Mouse (Mus musculus): ENCODE data around the gene Tmem50b.

- TF ChIP-seq CTCF (IDR thresholded peaks at IDR 0.05; ENCODE audit: control insufficient read depth, insufficient read depth, insufficient replicate concordance, low read depth, low read length) = no peak
- no peak for TF ChIP-seq POLR2A (IDR thresholded peaks at IDR 0.05; ENCODE audit: control insufficient read depth, low read depth, low read length)
These were observed 70.5 kb downstream of the Tmem50b start for GRCm38 (mm10) chr16:91527051-91527450.

Measured in testis, adult 2 months (tissue).